Mouse (Mus musculus): ENCODE measurements around the gene Capza1. TPM values are rescaled to one million over a fixed set of nuclear protein-coding genes. Genes with fewer than 3 reads are reported as not detected.
A peak's percentile ranks its signal among the peaks of the same experiment; 100 is the strongest.
"Not testable (repeated sequence)": the region's sequence is repeated elsewhere in the genome, so short reads cannot be mapped to it uniquely, and the experiment has no call there.

Capza1 gene
- total and polyA plus RNA-seq, 3 experiments: 18.3 to 36.6 (median 30.1) TPM

- intact Hi-C loops (cut with DNase I): no loop called here
- H3K4me1 ChIP-seq (ENCODE audit: control insufficient read depth, insufficient read depth, low read length): no peaks in the 10 kb centered on the region
- no peaks in the 10 kb centered on the region for H3K27me3 ChIP-seq (ENCODE audit: control insufficient read depth, insufficient read depth, low read length)
- TF ChIP-seq POLR2A (IDR thresholded peaks at IDR 0.05; ENCODE audit: insufficient read depth, low read depth, low read length): no peak
- no peak for TF ChIP-seq CTCF (IDR thresholded peaks at IDR 0.05)
- TF ChIP-seq EP300 (IDR thresholded peaks at IDR 0.05; ENCODE audit: insufficient read depth, low read depth, low read length): no peak
- 92% methylated on average over 3 of the region's 3 CpGs for WGBS
- no peaks in the 10 kb centered on the region for H3K36me3 ChIP-seq (ENCODE audit: control insufficient read depth, insufficient read depth, low read length)
- no peak overlapping the region for H3K27ac ChIP-seq
- DNase-seq: no peak
- no peaks in the 10 kb centered on the region for H3K79me2 ChIP-seq (replicated peaks; ENCODE audit: control insufficient read depth, insufficient read depth, low read length)
- H3K4me3 ChIP-seq: no peak overlapping the region
- no peak overlapping the region for H3K9ac ChIP-seq (ENCODE audit: low read depth, low read length)
Measured at GRCm38 (mm10) chr3:104888585-104888984, 24.3 kb upstream of the Capza1 start.

- Histone ChIP-seq H3K4me3 (no peak overlapping the region), H3K79me2 (replicated peaks; ENCODE audit: control insufficient read depth, insufficient read depth, low read length) (peaks cover 2% of the 10 kb centered on the region; the same call in 1 of the 2 replicates), H3K27ac (no peak overlapping the region), H3K27me3 (ENCODE audit: control insufficient read depth, insufficient read depth, low read length) (no peaks in the 10 kb centered on the region), H3K9ac (ENCODE audit: low read depth, low read length) (no peak overlapping the region), H3K36me3 (ENCODE audit: control insufficient read depth, insufficient read depth, low read length) (peaks cover 9% of the 10 kb centered on the region), H3K4me1 (ENCODE audit: control insufficient read depth, insufficient read depth, low read length) (no peaks in the 10 kb centered on the region; the same call in none of the 2 replicates)
- DNase-seq: no peak
- TF ChIP-seq CTCF (IDR thresholded peaks at IDR 0.05) (peak; percentile 32), POLR2A (IDR thresholded peaks at IDR 0.05; ENCODE audit: insufficient read depth, low read depth, low read length) (no peak)
- intact Hi-C loops (cut with DNase I): loop anchor here (5.0 kb wide), 1 partner anchor 98 kb away; no protein-coding TSS in a partner anchor
Measured at GRCm38 (mm10) chr3:104869611-104870010, 5.3 kb upstream of the Capza1 start.

DNA sequence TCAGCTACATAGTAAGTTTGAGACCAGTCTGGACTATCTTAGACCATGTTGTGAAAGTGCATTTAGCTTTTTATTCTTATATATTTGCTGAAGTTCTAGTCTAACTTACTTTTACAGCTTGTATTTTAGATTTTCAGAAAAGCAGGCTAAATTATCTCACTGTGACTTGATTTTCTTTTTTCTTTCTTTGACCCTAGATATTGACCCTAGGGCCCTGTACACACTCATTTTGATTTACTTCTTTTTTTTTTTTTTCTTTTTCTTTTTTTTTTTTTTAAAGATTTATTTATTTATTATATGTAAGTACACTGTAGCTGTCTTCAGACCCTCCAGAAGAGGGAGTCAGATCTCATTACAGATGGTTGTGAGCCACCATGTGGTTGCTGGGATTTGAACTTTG is 2.4 kb upstream of the Capza1 start:
- not testable (repeated sequence) for H3K79me2 ChIP-seq (replicated peaks; ENCODE audit: control insufficient read depth, insufficient read depth, low read length); H3K9ac ChIP-seq (ENCODE audit: low read depth, low read length)

DNA sequence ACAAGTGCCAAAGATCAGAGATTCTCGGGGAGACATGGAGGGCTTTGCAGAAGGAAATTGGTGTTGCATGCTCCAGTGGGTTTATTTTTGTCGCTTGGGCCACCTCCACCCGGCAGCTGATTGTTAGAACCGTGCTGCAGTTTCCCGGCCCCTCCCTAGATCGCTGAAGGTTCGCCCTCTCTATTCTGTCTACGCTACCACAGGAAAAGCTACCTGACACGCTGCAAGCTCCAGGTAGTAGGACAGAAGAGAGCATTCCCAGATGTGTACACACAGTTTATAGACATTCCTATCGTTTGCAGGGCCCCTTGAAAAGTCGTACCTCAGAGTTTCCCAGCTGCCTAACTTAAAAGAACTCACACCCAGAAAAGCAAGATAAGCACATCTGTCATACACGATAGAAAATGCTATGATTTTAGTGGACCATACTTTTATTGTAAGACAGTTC is 1.1 kb upstream of the Capza1 start:
- peaks cover 4% of the 10 kb centered on the region for H3K4me1 ChIP-seq (ENCODE audit: control insufficient read depth, insufficient read depth, low read length)
- H3K27ac ChIP-seq: peak overlapping the region; percentile 97
- WGBS: under 1% methylated on average over 12 of the region's 12 CpGs
- no peak for TF ChIP-seq CTCF (IDR thresholded peaks at IDR 0.05)
- no peak for TF ChIP-seq POLR2A (IDR thresholded peaks at IDR 0.05; ENCODE audit: insufficient read depth, low read depth, low read length)
- TF ChIP-seq EP300 (IDR thresholded peaks at IDR 0.05; ENCODE audit: insufficient read depth, low read depth, low read length): no peak
- H3K27me3 ChIP-seq (ENCODE audit: control insufficient read depth, insufficient read depth, low read length): no peaks in the 10 kb centered on the region
- peaks cover 5% of the 10 kb centered on the region for H3K79me2 ChIP-seq (replicated peaks; ENCODE audit: control insufficient read depth, insufficient read depth, low read length)
- no peak for DNase-seq
- peak overlapping the region; percentile 99 for H3K9ac ChIP-seq (ENCODE audit: low read depth, low read length)
- H3K4me3 ChIP-seq: peak overlapping the region; percentile 100
- intact Hi-C loops (cut with DNase I): loop anchor here (2.0 to 5.0 kb wide), 2 partner anchors 85 to 102 kb away; partner anchors contain the start of genes Fam19a3 and Ppm1j
- H3K36me3 ChIP-seq (ENCODE audit: control insufficient read depth, insufficient read depth, low read length): peaks cover 31% of the 10 kb centered on the region

More for the DNA sequence above, 2.4 kb upstream of the Capza1 start:
- peaks cover 23% of the 10 kb centered on the region for H3K36me3 ChIP-seq (ENCODE audit: control insufficient read depth, insufficient read depth, low read length)
- not testable (repeated sequence) for H3K4me1 ChIP-seq (ENCODE audit: control insufficient read depth, insufficient read depth, low read length); H3K4me3 ChIP-seq; H3K27ac ChIP-seq; DNase-seq; H3K27me3 ChIP-seq (ENCODE audit: control insufficient read depth, insufficient read depth, low read length)
- intact Hi-C loops (cut with DNase I): loop anchor here (5.0 kb wide), 1 partner anchor 101 kb away; no protein-coding TSS in a partner anchor

DNA sequence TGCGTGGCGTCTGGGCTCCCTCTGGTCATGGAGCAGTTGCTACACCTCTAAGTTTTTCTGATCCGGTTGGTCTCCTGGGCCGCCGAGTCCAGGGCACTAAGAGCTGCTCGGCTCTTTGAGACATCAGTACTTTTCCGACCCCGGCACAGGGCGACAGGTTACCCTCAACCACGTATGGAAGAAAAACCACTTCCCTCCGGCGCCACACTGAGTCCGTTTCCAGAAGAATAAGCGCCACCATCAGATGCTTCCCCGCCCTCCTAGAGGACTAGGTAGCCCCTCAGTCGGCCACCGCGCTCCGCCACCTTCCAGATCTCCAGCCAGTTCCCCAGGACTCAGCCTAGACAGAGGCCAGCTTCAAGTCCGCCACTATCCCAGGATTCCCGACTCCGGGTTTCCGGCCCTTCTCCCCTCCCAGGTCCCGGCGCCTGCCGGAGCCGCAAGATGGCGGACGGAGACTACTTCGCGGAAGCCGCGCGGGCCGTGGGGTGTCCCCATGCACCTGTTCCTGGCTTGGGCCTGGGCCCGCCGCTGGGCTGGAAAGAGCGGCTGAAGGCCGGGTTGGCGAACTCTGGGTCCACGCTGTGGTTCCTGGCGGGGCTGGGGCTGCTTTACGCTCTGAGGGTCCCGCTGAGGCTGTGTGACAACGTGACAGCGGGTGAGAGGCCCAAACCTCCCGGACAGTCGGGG is 491 bp upstream of the Capza1 start:
- WGBS: under 1% methylated on average over 48 of the region's 48 CpGs
- peak overlapping the region; percentile 100 for H3K4me3 ChIP-seq
- peaks cover 5% of the 10 kb centered on the region for H3K79me2 ChIP-seq (replicated peaks; ENCODE audit: control insufficient read depth, insufficient read depth, low read length)
- peaks cover 4% of the 10 kb centered on the region for H3K4me1 ChIP-seq (ENCODE audit: control insufficient read depth, insufficient read depth, low read length)
- H3K9ac ChIP-seq (ENCODE audit: low read depth, low read length): peak overlapping the region; percentile 99
- peaks cover 32% of the 10 kb centered on the region for H3K36me3 ChIP-seq (ENCODE audit: control insufficient read depth, insufficient read depth, low read length)
- intact Hi-C loops (cut with DNase I): loop anchor here (1.0 to 5.0 kb wide), 5 partner anchors 46 to 193 kb away; partner anchors contain the start of genes Fam19a3, Mov10, Ppm1j and Rhoc
- DNase-seq: peak; percentile 93 to 94
- no peaks in the 10 kb centered on the region for H3K27me3 ChIP-seq (ENCODE audit: control insufficient read depth, insufficient read depth, low read length)
- no peak for TF ChIP-seq CTCF (IDR thresholded peaks at IDR 0.05)
- TF ChIP-seq POLR2A (IDR thresholded peaks at IDR 0.05; ENCODE audit: insufficient read depth, low read depth, low read length): peak; percentile 79
- H3K27ac ChIP-seq: peak overlapping the region; percentile 97

GRCm38 (mm10) chr3:104858560-104858959 is 5.7 kb downstream of the Capza1 start:
- Histone ChIP-seq H3K27me3 (ENCODE audit: control insufficient read depth, insufficient read depth, low read length) (no peaks in the 10 kb centered on the region), H3K4me3 (no peak overlapping the region), H3K79me2 (replicated peaks; ENCODE audit: control insufficient read depth, insufficient read depth, low read length) (peaks cover 6% of the 10 kb centered on the region), H3K27ac (no peak overlapping the region), H3K9ac (ENCODE audit: low read depth, low read length) (no peak overlapping the region), H3K36me3 (ENCODE audit: control insufficient read depth, insufficient read depth, low read length) (peaks cover 49% of the 10 kb centered on the region), H3K4me1 (ENCODE audit: control insufficient read depth, insufficient read depth, low read length) (peaks cover 9% of the 10 kb centered on the region)
- intact Hi-C loops (cut with DNase I): no loop called here
- DNase-seq: no peak
- TF ChIP-seq CTCF (IDR thresholded peaks at IDR 0.05) (no peak), POLR2A (IDR thresholded peaks at IDR 0.05; ENCODE audit: insufficient read depth, low read depth, low read length) (no peak), EP300 (IDR thresholded peaks at IDR 0.05; ENCODE audit: insufficient read depth, low read depth, low read length) (no peak)
- WGBS: 47% methylated on average over 1 of the region's 1 CpGs
